Mouse (Mus musculus) erythroblast, embryonic 14.5 days (primary cell): ENCODE measurements around the gene Wdr18.

Experiments used
- GATA1 ChIP-seq: IDR thresholded peaks from 2 replicates; pipeline ENCODE4 v1.6.1; 2012; ENCODE audit warnings: low read length, inconsistent platforms, mixed read lengths
- TAL1 ChIP-seq: IDR thresholded peaks from 3 replicates; pipeline ENCODE4 v1.6.1; 2012; ENCODE audit warnings: low read length, inconsistent platforms, mixed read lengths

- no peak for TF ChIP-seq GATA1
- TF ChIP-seq TAL1, result no peak
Observed at GRCm38 (mm10) chr10:79912412-79912811, 47.5 kb upstream of the Wdr18 start.
